Mouse (Mus musculus): Measurements from ENCODE around the gene Tppp3.

The Tppp3 gene

DNA sequence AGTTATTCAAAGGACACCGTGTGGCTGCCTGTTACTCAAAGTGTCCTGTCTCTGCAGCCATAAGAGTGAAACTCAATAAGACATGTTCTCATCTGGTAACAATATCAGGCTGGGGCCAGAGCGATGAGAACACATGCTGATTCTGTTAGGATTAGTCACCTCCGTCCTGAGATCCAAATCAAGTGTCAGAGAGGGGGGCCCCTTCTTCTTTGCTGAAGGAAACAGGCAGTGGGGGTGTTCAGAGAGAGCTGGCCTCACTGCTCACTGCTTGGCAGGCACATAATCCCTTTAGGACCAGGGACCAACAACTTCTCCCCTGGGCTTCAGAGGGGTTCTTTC lies 12.7 kb upstream of the Tppp3 start:
- DNase-seq: no peak

DNA sequence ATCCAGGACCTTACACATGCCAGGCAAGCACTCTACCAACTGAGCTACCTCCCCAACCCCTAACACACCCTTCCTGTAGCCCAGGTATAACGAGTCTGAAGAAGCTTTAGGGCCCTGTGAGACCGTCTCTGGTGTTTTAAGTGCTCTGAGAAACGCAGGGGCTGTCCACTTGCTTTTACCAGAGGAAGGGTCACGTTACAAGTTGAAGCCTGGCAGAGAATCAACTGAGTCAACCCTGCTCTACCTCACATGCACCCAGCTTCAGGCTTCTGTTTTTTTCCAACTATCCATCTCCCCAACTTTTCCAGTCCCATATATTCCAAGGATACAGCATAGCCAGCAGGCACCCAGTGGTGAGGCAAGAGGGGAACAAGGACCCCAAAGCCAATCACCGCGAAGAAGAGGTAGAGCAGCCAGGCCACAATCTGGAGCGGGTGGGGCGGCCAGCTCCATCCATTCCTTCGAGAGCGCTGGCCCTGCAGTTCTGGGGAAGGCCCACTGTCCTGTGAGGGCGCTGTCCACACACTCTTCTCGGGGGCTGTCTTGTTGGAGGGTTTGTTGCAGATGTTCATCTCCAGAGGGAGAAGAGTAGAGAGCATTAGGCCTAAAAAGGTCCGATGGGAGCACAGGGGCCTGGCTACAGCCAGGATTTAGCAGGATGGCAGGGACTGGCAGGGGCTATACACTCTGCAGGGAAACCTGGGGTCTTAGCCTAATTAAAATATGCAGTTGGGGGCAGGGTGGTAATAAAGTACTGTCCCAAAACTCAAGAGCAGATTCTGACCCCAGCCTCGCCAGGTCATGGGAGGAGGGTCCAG lies 12.1 kb upstream of the Tppp3 start:
- peak; percentile 49 for DNase-seq

DNA sequence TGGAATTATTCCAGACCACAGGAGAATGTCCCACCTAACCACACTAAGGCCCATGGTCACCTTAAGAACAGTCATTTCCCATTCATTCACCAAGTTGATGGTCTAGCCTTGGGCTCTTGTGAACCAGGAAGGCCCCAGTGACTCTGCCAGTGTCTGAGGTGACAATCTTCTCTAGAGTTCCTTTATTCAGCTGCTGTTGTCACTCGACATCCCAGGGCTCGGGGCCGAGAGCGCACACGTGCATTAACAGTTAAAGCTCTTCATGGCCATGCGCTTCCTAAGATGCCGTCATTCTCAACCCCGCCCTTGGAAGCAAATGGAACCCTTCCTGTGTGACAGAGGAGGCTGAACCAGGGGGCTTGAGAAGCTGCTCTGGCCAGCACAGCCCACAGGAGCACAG lies 10.8 kb upstream of the Tppp3 start:
- no peak for DNase-seq

DNA sequence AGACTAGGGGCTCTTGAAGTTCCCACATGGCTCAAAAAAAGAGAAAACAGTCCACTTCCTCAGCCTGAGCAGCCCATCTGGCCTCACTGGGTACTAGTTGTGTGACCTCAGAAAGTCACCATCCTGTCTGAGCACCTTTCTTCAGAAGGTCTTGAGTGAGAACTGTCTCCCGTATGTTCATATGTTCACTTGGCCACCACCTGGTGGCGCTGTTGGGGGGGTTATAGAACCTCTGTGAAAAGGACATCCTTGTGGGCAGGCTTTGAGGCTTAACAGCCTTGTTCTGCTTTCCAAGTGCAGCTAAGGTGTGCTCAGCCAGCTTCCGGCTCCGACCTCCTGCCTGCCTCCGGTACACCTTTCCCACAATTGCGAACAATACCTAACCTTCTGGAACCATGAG lies 10.1 kb upstream of the Tppp3 start:
- DNase-seq: no peak

DNA sequence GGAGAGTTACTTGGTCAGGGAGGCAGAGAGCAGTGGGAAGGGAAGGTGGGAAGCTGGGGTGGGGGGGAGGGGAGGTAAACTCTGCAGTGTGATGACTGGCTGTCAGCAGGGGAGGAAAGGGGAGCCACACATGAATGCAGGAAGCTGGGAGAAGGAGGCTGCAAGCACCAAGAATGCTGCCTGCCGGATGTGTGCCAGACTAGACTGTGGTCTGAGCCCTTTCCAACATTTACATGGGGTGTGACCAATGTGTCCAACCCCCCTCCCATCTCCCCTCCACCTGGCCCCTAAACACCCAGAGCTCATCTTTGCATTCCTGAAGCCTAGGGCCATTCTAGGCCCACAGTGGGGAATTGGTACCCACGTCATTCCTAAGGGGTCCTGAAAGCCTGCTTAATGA lies 9.7 kb upstream of the Tppp3 start:
- no peak for DNase-seq

DNA sequence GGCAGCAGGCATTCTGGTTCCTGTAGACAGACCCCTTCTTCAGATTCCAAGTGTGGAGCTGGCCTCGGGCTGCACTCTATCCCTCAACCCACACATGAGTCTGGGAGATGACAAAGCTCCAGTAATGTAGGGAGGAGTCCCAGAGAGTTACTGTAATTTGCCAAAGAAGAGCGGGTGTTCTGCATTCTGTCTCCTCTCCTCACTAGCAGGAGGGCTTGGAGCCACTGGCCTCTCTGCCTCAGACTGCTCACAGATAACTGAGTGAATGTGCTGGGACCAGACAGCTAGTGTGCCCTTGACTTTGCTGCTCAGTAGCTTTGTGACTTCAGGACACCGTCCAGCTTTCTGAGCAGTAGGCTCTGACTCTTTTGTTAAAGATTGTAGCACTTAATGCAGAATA lies 6.5 kb upstream of the Tppp3 start:
- no peak for DNase-seq

DNA sequence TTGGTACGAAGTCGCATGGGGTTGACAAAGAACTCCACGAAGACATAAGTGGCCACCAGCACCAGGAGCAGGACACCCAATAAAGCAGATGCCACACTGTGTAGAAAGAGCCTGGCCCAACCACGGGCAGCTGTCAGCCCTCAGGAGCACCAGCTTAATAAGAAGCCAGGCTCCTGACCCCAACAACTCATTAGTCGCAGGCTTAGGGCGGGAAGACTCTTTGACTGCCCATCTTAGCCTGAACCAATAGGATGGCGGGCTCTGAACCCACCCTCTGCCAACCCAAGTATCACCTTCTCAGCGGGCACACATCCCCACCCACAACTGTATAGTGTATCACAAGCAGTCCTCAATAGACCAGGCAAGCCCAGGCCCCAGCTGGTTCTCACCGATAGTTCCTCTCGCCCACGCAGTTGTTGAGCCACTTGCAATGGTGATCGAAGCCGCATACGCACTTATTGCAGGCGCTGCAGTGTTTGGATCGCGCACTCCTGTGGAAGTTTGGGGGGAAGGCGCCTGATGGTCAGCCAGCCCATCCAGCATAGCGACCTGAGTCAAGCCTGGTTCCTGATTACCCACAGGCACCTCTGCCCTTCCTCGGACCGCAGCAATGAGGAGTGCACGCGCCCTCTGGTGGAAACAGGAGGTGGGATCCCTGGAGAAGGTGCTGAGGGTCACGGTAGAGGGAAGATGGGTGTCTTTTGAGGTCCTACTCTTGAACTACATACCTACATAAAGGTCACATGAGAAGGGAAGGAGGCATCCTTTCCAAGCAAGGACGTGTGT lies 5.5 kb upstream of the Tppp3 start:
- DNase-seq: peak; percentile 78

DNA sequence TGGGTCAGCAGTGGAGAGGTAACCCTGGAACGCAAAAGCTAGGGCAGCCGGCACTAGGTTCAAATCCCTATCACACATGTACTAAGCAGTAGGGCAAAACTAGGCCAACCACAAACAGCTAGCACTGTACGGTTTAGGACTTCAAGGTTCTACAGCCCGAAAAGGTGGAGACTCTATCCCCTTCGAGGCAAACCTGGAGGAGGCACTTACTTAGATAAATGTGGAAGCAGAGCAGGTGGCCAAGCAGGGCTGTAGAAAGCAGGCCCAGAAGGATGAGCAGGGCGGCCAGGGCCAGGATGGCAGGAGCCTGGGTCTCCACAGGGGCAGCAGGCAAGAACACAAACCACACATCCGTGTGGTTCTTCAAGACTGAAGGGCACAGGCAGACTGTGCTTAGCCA lies 4.8 kb upstream of the Tppp3 start:
- DNase-seq: no peak

DNA sequence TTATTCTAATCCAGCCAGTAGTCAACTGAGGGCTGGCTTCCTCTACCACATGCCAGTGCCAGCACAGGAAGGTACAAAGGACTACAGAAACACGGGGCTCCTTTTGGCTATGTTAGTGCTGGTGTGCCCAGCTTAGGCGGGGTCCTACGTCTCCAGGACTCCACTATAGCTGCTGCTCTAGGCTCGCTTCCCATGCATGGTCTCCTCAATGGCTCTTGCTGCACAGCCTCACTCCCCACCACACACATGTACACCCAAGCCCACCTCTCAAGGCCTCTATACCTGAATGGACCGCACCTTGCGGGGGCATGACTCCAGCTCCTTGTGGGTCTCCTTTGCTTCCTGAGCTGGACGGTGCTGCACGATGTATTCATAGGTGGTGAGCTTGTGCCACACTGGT lies 4.4 kb upstream of the Tppp3 start:
- no peak for DNase-seq

DNA sequence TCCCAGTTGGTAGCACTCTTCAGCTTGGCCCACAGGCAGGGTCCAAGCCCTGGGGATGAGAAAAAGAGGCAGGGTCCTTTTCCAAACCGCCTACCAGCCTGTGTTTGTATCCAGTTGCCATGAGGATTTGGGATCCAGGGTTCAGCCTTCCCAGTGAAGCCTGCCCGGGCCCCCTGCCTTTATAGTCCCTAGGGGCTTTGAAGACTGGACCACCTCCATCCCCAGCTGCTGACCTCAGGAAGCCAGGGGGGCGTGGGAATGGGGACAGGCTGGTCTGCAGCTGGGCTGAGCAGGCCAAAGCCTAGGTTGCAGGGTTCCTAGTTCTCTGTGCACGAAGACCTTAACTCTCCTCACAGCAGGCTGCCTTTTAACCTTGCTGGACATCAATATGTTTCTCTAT lies 3.9 kb upstream of the Tppp3 start:
- DNase-seq: no peak

DNA sequence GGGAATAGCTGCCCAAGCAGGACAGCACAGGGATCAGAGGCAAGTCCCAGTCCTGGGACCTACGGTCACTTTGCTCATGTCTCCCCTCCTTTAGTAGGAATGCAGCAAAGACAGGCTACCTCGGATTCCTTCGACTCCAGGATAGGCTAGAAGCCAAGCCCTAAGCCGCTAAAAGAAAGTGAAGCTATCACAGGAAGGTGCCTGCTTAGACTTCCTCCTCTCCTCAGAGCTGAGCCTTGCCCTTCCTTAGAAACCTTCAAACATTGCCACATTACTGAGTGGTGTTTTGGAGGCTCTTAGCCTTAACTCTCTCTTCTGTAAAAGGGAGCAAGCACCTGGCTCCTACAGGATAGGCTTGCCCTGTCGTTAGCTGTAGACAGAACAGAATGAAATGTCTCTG lies 3.4 kb upstream of the Tppp3 start:
- DNase-seq: no peak

DNA sequence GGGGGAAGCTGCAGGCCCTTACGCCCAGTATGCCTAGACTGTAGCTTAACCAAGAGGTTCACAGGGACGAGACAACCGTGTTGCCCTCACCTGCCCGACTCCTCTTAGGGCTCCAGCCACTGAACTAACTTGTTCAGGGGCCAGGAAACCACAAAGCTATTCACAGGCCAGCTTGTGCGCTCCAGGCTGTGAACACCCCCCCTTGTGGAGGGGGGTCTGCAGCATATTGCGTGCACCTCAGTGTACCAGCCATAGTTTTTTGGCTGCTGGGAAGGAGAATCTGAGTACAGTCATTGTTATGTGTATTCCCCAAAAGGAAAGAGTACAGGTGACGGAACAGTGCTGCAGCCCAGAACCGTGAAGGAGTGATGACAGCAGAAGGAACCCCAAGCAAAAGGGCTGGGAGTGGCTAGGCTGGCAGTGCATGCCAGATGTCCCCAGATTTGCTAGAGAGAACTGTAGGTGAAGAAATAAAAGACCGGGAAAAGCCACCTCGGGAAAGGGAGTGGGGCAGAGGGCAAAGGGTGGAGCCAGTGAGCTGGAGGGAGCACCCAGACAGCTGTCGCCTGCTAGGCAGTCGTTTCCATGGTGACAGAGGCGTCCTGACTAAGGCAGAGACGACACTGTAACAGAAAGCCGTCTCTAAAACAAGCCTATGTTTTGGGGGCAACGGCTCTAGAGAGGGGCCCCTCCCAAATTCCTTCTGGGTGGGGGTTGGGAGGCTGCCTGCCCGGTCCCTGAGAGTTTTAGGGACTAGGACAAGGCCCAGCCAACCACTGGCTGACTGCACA lies 2.7 kb upstream of the Tppp3 start:
- peak; percentile 41 for DNase-seq

DNA sequence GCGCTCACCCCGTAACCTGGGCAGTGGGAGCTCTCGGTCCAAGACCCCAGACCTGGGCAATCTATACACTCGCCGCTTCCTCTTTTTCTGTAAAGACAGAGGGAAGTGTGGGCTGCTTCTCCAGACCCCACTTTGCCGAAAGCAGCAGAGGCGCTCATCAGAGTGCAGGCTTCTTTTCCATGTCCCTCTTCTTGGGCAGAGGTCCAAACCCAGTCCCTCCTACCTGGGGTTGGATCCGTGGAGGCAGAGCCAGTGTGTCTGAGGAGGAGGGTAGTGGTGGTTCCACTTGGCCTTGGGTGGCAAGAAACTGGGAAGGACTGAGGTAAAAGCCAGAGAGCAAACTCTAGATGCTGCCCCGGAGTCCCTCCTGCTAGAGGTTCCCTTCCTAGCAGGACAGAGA lies 1.7 kb upstream of the Tppp3 start:
- peak; percentile 47 for DNase-seq

DNA sequence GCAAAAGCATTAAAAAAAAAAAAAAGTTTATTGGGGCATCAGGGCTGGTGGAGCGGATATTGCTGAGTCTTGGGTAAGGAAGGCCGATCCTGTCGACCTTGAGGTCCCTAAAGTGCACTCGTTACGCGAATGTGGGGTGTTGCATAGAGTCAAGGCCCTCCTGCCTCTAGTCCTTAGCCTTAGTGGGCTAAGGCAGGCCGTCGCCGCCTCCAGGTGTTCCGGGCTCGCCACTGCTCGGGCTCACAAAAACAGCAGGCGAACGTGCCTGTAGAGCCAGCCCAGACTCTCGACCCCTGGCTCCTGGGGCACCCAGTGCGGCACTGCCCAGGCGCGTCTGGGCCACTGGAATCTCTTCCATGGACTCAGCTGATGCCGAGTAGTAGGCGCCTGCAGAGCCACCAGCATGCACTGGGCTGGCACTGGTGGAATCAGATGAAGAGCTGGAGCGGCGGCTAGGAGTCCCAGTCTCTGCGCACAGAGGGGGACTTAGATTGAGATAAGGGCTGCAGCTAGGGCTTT lies 1.1 kb upstream of the Tppp3 start:
- DNase-seq: peak; percentile 53

DNA sequence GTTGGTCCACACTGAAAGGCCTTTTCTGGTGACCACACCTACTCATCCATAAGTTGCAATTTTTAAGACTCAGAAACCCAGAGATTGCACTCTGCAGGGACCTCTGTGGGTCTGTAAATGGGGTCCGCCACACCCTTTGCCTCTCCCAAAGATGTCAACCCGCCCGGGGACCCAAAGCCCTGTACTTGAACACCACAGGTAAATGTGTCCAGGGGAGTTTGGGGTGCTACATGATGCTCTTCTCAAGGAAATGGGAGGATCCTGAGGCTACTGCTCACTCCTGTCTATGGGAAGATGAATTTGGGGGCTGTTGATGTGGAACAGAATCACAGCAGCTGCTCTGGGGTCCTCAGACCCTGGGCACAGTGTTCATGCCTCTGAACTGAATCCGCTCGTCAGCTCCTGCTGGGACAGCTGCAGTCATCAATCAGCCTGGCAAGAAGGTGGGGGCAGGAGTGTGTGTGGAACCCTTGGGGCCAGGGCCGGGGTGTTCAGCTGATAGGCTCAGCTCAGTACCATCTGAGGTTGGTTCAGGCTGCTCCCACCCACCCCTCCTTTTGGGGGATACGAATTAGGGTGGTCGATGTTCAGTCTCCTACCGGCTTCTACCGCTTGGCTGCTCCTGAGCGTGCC lies 529 bp downstream of the Tppp3 start:
- no peak for DNase-seq

DNA sequence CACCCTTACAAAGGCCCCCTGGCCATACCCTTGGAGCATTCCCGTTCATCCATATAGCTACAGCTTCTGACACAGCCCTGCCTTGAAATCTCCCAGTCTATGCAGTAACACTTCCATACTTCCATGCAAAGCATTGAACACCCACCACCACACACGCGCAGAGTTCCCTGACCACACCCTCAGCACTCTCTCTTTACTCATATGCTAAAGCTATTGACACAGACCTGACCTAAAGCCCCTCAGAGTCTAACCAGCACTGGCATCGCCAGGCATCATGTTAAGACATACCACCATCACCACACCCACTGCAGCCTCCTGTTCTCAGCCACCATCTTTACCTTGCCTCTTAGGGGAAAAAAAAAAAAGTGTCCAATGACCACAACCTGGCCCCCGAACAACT lies 1.1 kb downstream of the Tppp3 start:
- DNase-seq: no peak

DNA sequence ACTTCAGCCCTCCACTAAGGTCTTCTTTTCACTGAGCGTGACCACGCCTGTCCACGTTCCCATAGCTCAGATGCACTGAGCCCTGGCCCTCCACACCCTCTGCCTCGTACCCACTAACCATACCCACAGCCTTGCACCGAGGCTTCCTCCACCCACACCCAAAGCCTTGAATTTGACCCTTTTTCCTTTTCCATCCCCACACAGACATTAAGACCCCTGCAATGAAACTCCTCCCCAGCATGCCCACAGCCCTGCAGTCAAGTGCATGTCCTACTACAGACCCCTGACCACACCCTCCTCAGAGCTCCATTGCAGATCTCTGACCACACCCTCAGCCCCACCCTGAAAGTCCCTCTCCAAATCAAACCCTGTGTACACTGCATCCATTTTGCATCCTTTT lies 1.5 kb downstream of the Tppp3 start:
- peak; percentile 58 for DNase-seq

DNA sequence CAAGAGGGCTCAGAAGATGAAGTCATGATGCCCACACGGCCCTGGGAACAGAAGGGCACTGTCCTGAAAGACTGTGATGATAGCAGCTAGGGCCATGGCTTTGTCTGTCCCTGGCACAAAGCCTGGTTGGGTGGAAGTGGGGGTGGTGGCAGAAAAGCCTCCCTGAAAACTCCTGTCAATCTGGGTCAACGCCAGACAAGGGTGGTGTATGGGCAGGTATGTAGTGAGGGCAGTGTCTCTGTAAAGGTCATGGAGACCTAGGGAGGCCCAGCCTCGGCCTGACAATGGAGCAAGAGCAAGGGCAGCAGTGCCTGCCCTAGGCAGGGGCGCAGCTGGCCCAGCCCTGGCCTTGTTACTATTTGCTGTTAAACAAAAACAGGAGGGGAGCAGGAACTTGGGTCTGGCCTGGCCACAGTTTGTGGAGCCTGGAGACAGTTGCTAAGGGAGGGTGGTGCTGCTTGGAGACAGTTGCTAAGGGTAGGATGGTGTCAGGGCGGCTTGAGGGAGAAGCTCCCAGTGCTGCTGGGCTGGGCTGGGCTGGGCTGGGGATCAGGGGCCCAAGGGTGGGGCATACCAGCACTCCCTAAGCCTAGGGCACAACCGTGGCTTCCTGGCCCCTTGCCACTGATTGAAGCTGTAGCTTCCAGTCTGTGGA lies 2.2 kb downstream of the Tppp3 start:
- peak; percentile 87 for DNase-seq

DNA sequence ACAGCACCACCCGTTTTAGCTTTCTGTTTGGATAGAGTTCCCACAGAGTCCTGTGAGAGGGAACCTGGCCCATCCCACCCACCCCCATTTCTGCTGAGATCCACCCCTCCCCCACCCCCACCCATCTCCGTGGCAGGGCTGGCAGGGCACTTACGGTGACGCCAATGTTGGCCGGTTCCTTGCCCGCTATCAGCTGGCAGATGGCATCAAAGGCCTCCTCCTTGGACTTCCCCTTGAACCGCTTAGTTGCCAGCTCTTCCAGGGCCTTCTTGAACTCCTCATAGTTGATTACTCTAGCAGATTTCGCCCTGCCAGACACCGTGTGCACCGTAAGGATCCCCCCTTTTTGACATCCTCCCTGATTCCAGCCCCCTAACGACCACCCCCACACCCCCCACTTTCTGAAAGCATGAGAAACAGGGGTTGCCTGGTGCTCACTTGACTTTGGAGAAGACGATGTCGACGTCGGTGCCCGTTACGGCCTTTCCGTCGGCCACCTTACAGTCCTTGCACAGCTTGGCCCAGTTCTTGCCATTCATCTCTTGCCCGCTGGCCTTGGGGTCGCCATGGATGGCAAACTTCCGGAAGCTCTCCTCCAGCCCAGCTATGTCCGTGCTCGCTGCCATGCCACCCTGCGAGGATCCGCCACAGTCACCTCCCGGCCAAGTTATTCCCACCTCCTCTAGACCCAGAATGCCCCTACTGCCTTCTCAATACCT lies 3.2 kb downstream of the Tppp3 start:
- peak; percentile 75 for DNase-seq

DNA sequence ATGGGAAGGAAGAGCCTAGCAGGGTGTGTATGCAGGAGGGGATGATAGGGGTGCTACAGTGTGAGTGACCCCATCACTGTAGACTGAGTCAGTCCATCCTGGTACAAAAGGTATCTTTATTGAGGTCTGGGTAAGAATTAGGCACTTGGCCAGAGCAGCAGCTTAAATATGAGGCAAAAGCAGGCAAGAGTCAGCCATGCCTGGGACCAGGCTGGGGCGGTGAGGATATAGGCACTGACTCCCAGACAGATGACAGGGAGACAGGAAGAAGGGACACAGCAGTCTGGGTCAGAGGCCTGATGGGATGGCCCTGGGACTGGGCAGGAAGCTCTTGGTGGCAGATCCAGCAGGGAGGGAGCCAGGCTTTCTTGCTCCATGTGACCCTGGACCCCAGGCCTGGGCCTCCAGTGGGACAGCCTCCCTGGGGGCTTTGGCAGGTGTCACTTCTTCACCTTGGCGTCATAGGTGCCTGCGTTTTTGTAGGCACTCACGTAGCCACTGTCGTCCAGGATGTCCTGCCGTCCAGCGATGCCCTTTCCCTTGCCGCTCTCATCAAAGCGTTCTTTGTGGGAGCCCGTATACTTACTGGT lies 3.8 kb downstream of the Tppp3 start:
- DNase-seq: peak; percentile 76

DNA sequence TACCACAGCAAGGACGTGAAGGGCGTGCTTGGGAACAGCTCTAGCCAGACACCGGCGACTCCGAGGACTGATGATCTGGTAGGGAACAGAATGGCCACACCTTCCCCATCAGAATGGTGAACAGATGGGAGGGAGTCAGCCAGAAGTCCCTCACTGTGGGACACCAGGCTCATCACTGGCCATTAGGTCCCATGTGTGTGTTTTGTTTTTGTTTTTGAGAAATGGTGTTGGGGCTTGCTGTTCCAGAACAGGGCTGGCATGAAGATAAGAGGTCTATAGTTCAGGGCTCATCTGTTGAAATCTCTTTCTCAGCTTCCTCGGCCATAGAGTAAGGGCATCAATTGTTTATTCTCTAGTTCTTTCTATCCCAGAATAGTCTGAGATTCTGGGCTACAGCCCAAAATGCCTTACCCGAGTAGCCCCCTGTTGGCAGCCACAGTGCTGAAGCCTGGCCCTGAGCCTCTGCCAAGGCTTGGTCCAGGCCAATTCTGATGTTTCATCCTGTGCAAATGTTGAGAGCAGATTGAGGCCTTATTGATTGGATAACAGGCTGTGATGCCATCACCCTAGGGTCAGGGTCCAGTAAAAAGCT lies 4.5 kb downstream of the Tppp3 start:
- DNase-seq: peak; percentile 94
